Mouse (Mus musculus) heart, embryonic 16.5 days (tissue): ENCODE data around the gene Ammecr1. TPM values are rescaled to one million over a fixed set of nuclear protein-coding genes. Genes with fewer than 3 reads are reported as not detected.
A peak's percentile ranks its signal among the peaks of the same experiment; 100 is the strongest.

Source experiments
- ATAC-seq: fragments of 200-750 bp; cut with Nextera tagmentation; replicated peaks from 2 replicates; pipeline ENCODE4 v1.8.0; 2017; ENCODE audit warnings: moderate number of reproducible peaks; ENCODE audit not compliant: insufficient read depth, low FRiP score; ENCODE audit errors: extremely low read depth
- H3K27ac ChIP-seq: fragments of 300-500 bp; sonication (generic); 2 replicates; pipeline ENCODE4 v1.5.1; 2014; ENCODE audit warnings: mild to moderate bottlenecking, low read length, control low read depth, moderate library complexity
- H3K27me3 ChIP-seq: fragments of 300-500 bp; sonication (generic); 2 replicates; pipeline ENCODE4 v1.6.1; 2014; ENCODE audit warnings: low read length, mixed read lengths; ENCODE audit not compliant: control insufficient read depth, insufficient read depth
- H3K36me3 ChIP-seq: fragments of 300-500 bp; sonication (generic); 2 replicates; pipeline ENCODE4 v1.6.1; 2014; ENCODE audit not compliant: control insufficient read depth, insufficient read depth
- H3K4me1 ChIP-seq: fragments of 300-500 bp; sonication (generic); 2 replicates; pipeline ENCODE4 v1.6.1; 2014; ENCODE audit warnings: low read length, mixed read lengths; ENCODE audit not compliant: control insufficient read depth, insufficient read depth
- H3K4me2 ChIP-seq: fragments of 300-500 bp; sonication (generic); 2 replicates; pipeline ENCODE4 v1.6.1; 2014; ENCODE audit warnings: low read depth, mild to moderate bottlenecking, control low read depth, low read length
- H3K4me3 ChIP-seq: fragments of 300-500 bp; sonication (generic); 2 replicates; pipeline ENCODE4 v1.5.1; 2014; ENCODE audit warnings: mild to moderate bottlenecking, control low read depth, low read length
- H3K9ac ChIP-seq: fragments of 300-500 bp; sonication (generic); 2 replicates; pipeline ENCODE4 v1.6.1; 2014; ENCODE audit warnings: low read length, control low read depth
- H3K9me3 ChIP-seq: fragments of 300-500 bp; sonication (generic); replicated peaks from 2 replicates; pipeline ENCODE4 v1.6.1; 2016; ENCODE audit warnings: low read length; ENCODE audit not compliant: control insufficient read depth
- WGBS: fragments of 180-500 bp; shearing (Covaris S2); extraction: QIAGEN DNeasy Blood & Tissue Kit; methylation state at CpG from one replicate; pipeline ENCODE4 v1.1.7; 2014; 5-methylcytosine and 5-hydroxymethylcytosine counted together
- polyA plus RNA-seq: library from polyadenylated mRNA; unstranded; fragments of >200 nt; fragmentation: Nextera tagmentation; extraction: Ambion mirVana; gene quantifications from 2 replicates; pipeline ENCODE4 v1.2.1, GENCODE M21; 2015

Gene Ammecr1
- polyA plus RNA-seq, 1 experiment from 2014 or later = 15.1 TPM

DNA sequence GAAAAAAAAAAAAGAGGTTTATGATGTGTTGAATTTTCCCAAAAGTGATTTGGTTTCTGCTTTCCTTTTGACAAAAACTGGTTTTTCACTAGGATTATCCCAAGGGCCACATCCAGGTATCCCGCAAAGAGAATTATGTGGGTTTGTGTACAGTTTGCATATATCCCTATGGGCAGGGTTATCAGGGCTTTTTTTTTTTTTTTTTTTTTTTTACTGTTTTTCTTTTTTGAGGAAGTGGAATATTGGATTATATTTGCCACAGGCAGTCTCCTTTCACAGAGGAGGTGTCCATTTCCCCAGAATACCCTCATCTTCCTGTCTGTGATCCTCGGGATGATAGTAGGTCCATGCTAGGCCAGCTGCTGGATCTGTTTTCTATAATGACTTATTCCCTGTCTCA, 137.3 kb downstream of the Ammecr1 start:
- H3K9me3 ChIP-seq = no peaks in the 10 kb centered on the region
- peak overlapping the region; percentile 27; the same call in 1 of the 2 replicates for H3K27ac ChIP-seq
- H3K4me2 ChIP-seq = no peak overlapping the region
- peaks cover 40% of the 10 kb centered on the region for H3K4me1 ChIP-seq
- H3K27me3 ChIP-seq = no peaks in the 10 kb centered on the region
- WGBS = 87% methylated on average over 2 of the region's 2 CpGs
- peaks cover 2% of the 10 kb centered on the region; the same call in 1 of the 2 replicates for H3K36me3 ChIP-seq
- no peak overlapping the region for H3K9ac ChIP-seq
- no peak for ATAC-seq
- no peak overlapping the region for H3K4me3 ChIP-seq

GRCm38 (mm10) chrX:142828184-142828908, 138.2 kb downstream of the Ammecr1 start:
- Histone ChIP-seq H3K4me1 (peaks cover 32% of the 10 kb centered on the region), H3K27ac (peak overlapping the region; percentile 13)

DNA sequence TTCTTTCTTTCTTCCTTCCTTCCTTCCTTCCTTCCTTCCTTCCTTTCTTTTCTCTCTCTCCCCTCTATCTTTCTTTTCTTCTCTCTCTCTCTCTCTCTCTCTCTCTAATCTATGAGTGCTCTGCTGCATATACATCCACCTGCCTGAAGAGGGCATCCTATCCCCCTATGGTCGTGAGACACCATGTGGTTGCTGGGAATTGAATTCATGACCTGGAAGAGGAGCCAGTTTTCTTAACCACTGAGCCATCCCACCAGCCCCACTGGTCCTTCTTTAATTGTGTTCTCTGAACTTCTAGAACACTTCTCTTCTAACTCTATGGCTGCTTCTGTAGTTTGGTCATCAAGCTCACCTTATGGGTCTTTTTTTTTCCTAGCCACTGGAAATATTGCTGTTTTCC, 138.9 kb downstream of the Ammecr1 start:
- H3K4me2 ChIP-seq = peak overlapping the region; percentile 32
- H3K4me1 ChIP-seq = peaks cover 27% of the 10 kb centered on the region
- ATAC-seq = no peak
- H3K9ac ChIP-seq = no peak overlapping the region
- H3K4me3 ChIP-seq = no peak overlapping the region
- 33% methylated on average over 1 of the region's 1 CpGs for whole genome bisulfite sequencing
- H3K9me3 ChIP-seq = no peaks in the 10 kb centered on the region
- H3K27ac ChIP-seq = peak overlapping the region; percentile 13
- no peaks in the 10 kb centered on the region for H3K27me3 ChIP-seq
- no peaks in the 10 kb centered on the region for H3K36me3 ChIP-seq

More at GRCm38 (mm10) chrX:142828184-142828908, 138.2 kb downstream of the Ammecr1 start:
- Histone ChIP-seq H3K36me3 (no peaks in the 10 kb centered on the region), H3K27me3 (no peaks in the 10 kb centered on the region), H3K4me3 (no peak overlapping the region), H3K9ac (no peak overlapping the region), H3K4me2 (peak overlapping the region; percentile 32), H3K9me3 (no peaks in the 10 kb centered on the region)
- 52% methylated on average over 13 of the region's 13 CpGs for WGBS
- no peak for ATAC-seq

GRCm38 (mm10) chrX:142825309-142825708, 141.2 kb downstream of the Ammecr1 start:
- H3K27me3 ChIP-seq = no peaks in the 10 kb centered on the region
- peak overlapping the region; percentile 58 for H3K9ac ChIP-seq
- no peaks in the 10 kb centered on the region for H3K36me3 ChIP-seq
- H3K27ac ChIP-seq = peak overlapping the region; percentile 93
- H3K4me2 ChIP-seq = no peak overlapping the region; the same call in 1 of the 2 replicates
- peak; percentile 54 for ATAC-seq
- H3K9me3 ChIP-seq = no peaks in the 10 kb centered on the region
- peak overlapping the region; percentile 42 for H3K4me3 ChIP-seq
- 46% methylated on average over 1 of the region's 1 CpGs for WGBS
- peaks cover 22% of the 10 kb centered on the region for H3K4me1 ChIP-seq

GRCm38 (mm10) chrX:142821846-142822245, 144.7 kb downstream of the Ammecr1 start:
- Histone ChIP-seq H3K4me2 (no peak overlapping the region), H3K4me1 (peaks cover 11% of the 10 kb centered on the region), H3K27me3 (no peaks in the 10 kb centered on the region), H3K36me3 (no peaks in the 10 kb centered on the region), H3K4me3 (no peak overlapping the region), H3K9me3 (no peaks in the 10 kb centered on the region), H3K27ac (peak overlapping the region; percentile 7; the same call in 1 of the 2 replicates), H3K9ac (no peak overlapping the region)
- no peak for ATAC-seq
- 35% methylated on average over 3 of the region's 3 CpGs for WGBS

- no peaks in the 10 kb centered on the region for H3K9me3 ChIP-seq
- 36% methylated on average over 6 of the region's 6 CpGs for WGBS
- no peaks in the 10 kb centered on the region for H3K36me3 ChIP-seq
- no peak overlapping the region for H3K4me3 ChIP-seq
- H3K4me2 ChIP-seq = no peak overlapping the region
- no peak overlapping the region for H3K9ac ChIP-seq
- H3K27me3 ChIP-seq = no peaks in the 10 kb centered on the region
- ATAC-seq = 0 out of 2 replicates have a peak, but pooled peaks have one; percentile 12
- peak overlapping the region; percentile 41; the same call in 1 of the 2 replicates for H3K27ac ChIP-seq
- peaks cover 11% of the 10 kb centered on the region for H3K4me1 ChIP-seq
Observed at GRCm38 (mm10) chrX:142821239-142821638, 145.3 kb downstream of the Ammecr1 start.

DNA sequence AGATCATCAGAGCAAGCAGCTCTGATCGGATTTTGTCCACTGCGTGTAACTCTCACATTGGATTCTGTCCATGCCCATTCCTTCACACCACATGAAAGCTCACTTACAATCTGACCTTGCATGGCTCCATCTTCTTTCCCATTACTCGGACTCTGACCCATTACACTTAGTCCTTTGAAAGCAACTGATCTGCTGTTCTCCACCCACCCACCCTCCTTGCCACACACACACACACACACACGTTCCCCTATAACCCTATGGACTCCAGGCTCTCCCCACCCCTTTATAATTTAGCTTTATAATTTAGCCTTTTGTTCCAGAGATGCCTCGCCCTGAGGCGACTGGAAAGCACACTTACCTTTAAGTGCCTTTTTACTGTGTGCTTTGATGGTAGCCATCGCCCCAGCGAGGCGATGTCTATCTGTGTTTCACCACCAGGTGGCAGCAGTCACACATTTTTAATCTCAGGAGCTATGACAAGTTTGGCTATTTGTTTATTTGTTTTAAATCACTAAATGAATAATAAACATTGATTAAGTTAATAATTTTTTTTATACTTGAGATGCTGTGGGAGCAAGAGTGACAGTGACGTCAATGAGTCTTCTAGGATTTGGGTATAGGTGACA, 148.4 kb downstream of the Ammecr1 start:
- Histone ChIP-seq H3K9me3 (no peaks in the 10 kb centered on the region), H3K4me3 (no peak overlapping the region), H3K4me2 (no peak overlapping the region), H3K27ac (no peak overlapping the region), H3K36me3 (no peaks in the 10 kb centered on the region), H3K27me3 (no peaks in the 10 kb centered on the region), H3K4me1 (peaks cover 8% of the 10 kb centered on the region; the same call in 1 of the 2 replicates), H3K9ac (no peak overlapping the region)
- ATAC-seq = no peak
- 43% methylated on average over 10 of the region's 10 CpGs for WGBS

- ATAC-seq = no peak
- Histone ChIP-seq H3K36me3 (no peaks in the 10 kb centered on the region; the same call in 1 of the 2 replicates), H3K27ac (no peak overlapping the region), H3K4me1 (no peaks in the 10 kb centered on the region), H3K9ac (no peak overlapping the region), H3K27me3 (no peaks in the 10 kb centered on the region), H3K4me3 (no peak overlapping the region), H3K4me2 (no peak overlapping the region), H3K9me3 (no peaks in the 10 kb centered on the region)
- 20% methylated on average over 6 of the region's 6 CpGs for WGBS
Observed at GRCm38 (mm10) chrX:142813146-142813545, 153.4 kb downstream of the Ammecr1 start.

DNA sequence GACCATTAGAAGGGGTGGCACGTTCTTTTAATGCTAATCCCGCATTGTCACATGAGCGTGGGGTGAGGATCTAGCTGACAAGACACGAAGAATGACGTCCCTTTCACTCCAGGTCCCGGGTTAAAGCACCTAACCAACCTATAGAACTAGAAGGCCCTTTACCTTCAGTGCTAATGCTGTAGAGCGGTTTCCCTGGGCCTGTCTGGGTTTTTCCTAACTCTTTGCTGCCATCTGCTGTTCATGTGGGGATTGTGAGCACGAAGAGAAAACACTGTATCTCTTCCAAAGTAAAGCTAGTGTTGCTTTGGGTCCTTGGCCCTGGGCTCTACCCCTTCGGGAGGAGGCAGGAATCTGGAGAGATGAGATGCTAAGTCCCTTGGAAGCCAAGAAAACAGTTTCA, 158.1 kb downstream of the Ammecr1 start:
- H3K36me3 ChIP-seq = no peaks in the 10 kb centered on the region; the same call in 1 of the 2 replicates
- H3K27ac ChIP-seq = no peak overlapping the region
- peaks cover 5% of the 10 kb centered on the region; the same call in 1 of the 2 replicates for H3K4me1 ChIP-seq
- H3K4me2 ChIP-seq = no peak overlapping the region
- H3K27me3 ChIP-seq = no peaks in the 10 kb centered on the region
- no peak overlapping the region for H3K4me3 ChIP-seq
- H3K9me3 ChIP-seq = no peaks in the 10 kb centered on the region
- ATAC-seq = no peak
- WGBS = 32% methylated on average over 9 of the region's 9 CpGs
- no peak overlapping the region for H3K9ac ChIP-seq
